Mouse (Mus musculus) urinary bladder, postnatal 36 days (tissue): ENCODE measurements around the gene Sppl3.
"Not testable (repeated sequence)": the region's sequence is repeated elsewhere in the genome, so short reads cannot be mapped to it uniquely, and the experiment has no call there.

Experiments
- DNase-seq, 2 experiments: peaks; one replicate each; pipeline ENCODE4 v3.0.0; 2022; ENCODE audit warnings: low spot score in 2 of 2, mixed read lengths in 1 of 2

Sppl3 gene

GRCm38 (mm10) chr5:115073306-115073705 is 62.4 kb downstream of the Sppl3 start:
- DNase-seq: not testable (repeated sequence)

GRCm38 (mm10) chr5:115074749-115075148 is 63.8 kb downstream of the Sppl3 start:
- no peak for DNase-seq

GRCm38 (mm10) chr5:115076144-115076901 is 65.4 kb downstream of the Sppl3 start:
- DNase-seq: peak; percentile 30 to 59

GRCm38 (mm10) chr5:115081636-115082035 is 70.7 kb downstream of the Sppl3 start:
- DNase-seq: no peak

- no peak for DNase-seq
Observed at GRCm38 (mm10) chr5:115083492-115083891, 72.6 kb downstream of the Sppl3 start.

GRCm38 (mm10) chr5:115085675-115086074 is 74.7 kb downstream of the Sppl3 start:
- no peak for DNase-seq

GRCm38 (mm10) chr5:115089592-115090268 is 78.8 kb downstream of the Sppl3 start:
- DNase-seq: no peak

- DNase-seq: no peak
Observed at GRCm38 (mm10) chr5:115091015-115091414, 80.1 kb downstream of the Sppl3 start.

GRCm38 (mm10) chr5:115091776-115092175 is 80.8 kb downstream of the Sppl3 start:
- DNase-seq: no peak

- DNase-seq: no peak
Observed at GRCm38 (mm10) chr5:115098195-115098594, 87.3 kb downstream of the Sppl3 start, which contains the start of gene Gm10401. Gene Gm10401 (minus strand): TSS chr5:115098295.

GRCm38 (mm10) chr5:115099530-115099929 is 88.6 kb downstream of the Sppl3 start:
- no peak for DNase-seq

- DNase-seq: no peak
Observed at GRCm38 (mm10) chr5:115099991-115100390, 89.1 kb downstream of the Sppl3 start.

- no peak for DNase-seq
Observed at GRCm38 (mm10) chr5:115100473-115100872, 89.5 kb downstream of the Sppl3 start.

GRCm38 (mm10) chr5:115102231-115102630 is 91.3 kb downstream of the Sppl3 start:
- no peak for DNase-seq

GRCm38 (mm10) chr5:115103253-115103652 is 92.3 kb downstream of the Sppl3 start:
- not testable (repeated sequence) for DNase-seq

- DNase-seq: no peak
Observed at GRCm38 (mm10) chr5:115111156-115111555, 100.2 kb downstream of the Sppl3 start.

- no peak for DNase-seq
Observed at GRCm38 (mm10) chr5:115113244-115113643, 102.3 kb downstream of the Sppl3 start.

- no peak for DNase-seq
Observed at GRCm38 (mm10) chr5:115114501-115114900, 103.6 kb downstream of the Sppl3 start.

- no peak for DNase-seq
Observed at GRCm38 (mm10) chr5:115116426-115116825, 105.5 kb downstream of the Sppl3 start.

GRCm38 (mm10) chr5:115117467-115117866 is 106.5 kb downstream of the Sppl3 start:
- DNase-seq: no peak

- peak; percentile 85 to 88 for DNase-seq
Observed at GRCm38 (mm10) chr5:115118961-115119570, 108.1 kb downstream of the Sppl3 start, which contains the start of gene Acads. Gene Acads (minus strand): TSS chr5:115119346.

GRCm38 (mm10) chr5:115120978-115121377 is 110.0 kb downstream of the Sppl3 start:
- DNase-seq: no peak
